Mouse (Mus musculus): ENCODE results near the gene Emc7.

DNA sequence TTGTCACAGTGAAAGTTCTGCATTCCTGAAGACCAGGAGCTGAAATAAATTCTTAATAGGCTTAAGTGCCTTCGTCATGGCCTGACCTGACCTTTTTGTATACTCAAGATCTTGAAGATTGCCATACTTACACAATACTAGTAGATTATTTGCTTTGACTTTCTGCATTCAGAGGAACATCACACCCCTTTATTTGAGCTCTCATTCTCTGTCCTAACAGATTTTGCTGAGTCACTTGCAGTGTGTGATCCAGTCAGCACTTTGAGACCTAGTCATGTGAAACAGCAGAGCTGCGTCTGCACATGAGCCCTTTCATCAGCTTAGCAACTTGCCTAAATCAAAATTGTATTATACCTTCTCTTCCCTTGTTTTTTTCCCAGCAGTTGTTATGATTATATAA lies 21.4 kb upstream of the Emc7 start:
- TF ChIP-seq CTCF (IDR thresholded peaks at IDR 0.05; ENCODE audit: low read depth) (no peak), EP300 (IDR thresholded peaks at IDR 0.05; ENCODE audit: low read depth) (no peak)
